Mouse (Mus musculus): ENCODE measurements around the gene Exoc4. TPM values are rescaled to one million over a fixed set of nuclear protein-coding genes. Genes with fewer than 3 reads are reported as not detected.

The Exoc4 gene
- polyA plus RNA-seq, 1 experiment from 2014 or later, result 41.1 TPM

GRCm38 (mm10) chr6:33263950-33264349 lies 15.1 kb downstream of the Exoc4 start:
- Histone ChIP-seq H3K4me2 (replicated peaks) (no peak overlapping the region), H3K9ac (no peak overlapping the region), H3K4me1 (no peaks in the 10 kb centered on the region), H3K36me3 (no peaks in the 10 kb centered on the region), H3K27me3 (replicated peaks) (no peaks in the 10 kb centered on the region), H3K4me3 (no peak overlapping the region), H3K9me3 (no peaks in the 10 kb centered on the region), H3K27ac (no peak overlapping the region)
- 85% methylated on average over 5 of the region's 5 CpGs for WGBS
- ATAC-seq (ENCODE audit: low FRiP score, low read depth), result no peak

DNA sequence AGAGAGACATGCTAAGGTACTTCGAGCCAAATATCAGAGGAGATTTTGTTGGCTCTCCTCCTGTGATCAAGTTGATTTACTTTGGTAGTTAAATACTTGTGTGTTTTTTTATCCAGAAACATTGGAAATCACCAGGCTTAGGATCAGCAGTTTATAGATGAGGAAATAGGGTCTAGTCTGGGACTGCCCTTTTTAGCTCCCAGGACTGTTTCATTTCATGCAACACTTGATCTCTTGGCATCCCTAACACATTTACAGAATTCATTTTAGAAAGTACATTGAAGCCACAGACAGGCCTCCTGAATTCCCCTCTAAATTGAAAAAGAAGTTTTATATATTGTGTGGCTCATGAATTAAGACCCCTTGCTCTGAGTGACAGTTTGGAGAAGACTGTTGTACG lies 15.5 kb downstream of the Exoc4 start:
- H3K9ac ChIP-seq, result no peak overlapping the region
- no peak overlapping the region for H3K4me2 ChIP-seq (replicated peaks)
- H3K4me1 ChIP-seq, result no peaks in the 10 kb centered on the region
- H3K27me3 ChIP-seq (replicated peaks), result no peaks in the 10 kb centered on the region
- H3K4me3 ChIP-seq, result no peak overlapping the region
- 78% methylated on average over 2 of the region's 2 CpGs for WGBS
- H3K36me3 ChIP-seq, result no peaks in the 10 kb centered on the region
- ATAC-seq (ENCODE audit: low FRiP score, low read depth), result no peak
- H3K27ac ChIP-seq, result no peak overlapping the region
- H3K9me3 ChIP-seq, result no peaks in the 10 kb centered on the region

DNA sequence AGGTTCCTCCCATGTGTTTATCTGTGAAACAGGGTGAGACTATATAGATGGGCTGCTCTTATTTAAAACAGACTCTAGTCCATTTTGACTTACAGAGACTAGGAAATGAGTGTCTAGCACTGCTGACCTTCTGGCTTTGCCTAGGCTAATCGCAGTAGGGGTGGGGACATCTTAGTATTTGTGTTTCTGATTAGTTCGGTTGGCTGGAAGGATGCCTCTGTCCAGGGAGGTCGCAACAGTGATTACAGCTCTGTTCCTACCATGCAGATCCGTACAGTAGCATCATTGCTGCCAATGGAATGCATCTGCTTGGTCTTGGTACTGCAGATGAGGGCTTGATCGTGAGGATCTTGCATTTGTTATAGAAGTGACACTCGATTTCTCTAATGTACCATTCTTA lies 18.7 kb downstream of the Exoc4 start:
- H3K4me2 ChIP-seq (replicated peaks), result no peak overlapping the region
- no peaks in the 10 kb centered on the region for H3K27me3 ChIP-seq (replicated peaks)
- no peak overlapping the region for H3K27ac ChIP-seq
- no peak overlapping the region for H3K4me3 ChIP-seq
- WGBS, result 91% methylated on average over 6 of the region's 6 CpGs
- H3K9me3 ChIP-seq, result no peaks in the 10 kb centered on the region
- no peaks in the 10 kb centered on the region for H3K4me1 ChIP-seq
- H3K9ac ChIP-seq, result no peak overlapping the region
- no peak for ATAC-seq (ENCODE audit: low FRiP score, low read depth)
- H3K36me3 ChIP-seq, result peaks cover 4% of the 10 kb centered on the region; the same call in 1 of the 2 replicates

DNA sequence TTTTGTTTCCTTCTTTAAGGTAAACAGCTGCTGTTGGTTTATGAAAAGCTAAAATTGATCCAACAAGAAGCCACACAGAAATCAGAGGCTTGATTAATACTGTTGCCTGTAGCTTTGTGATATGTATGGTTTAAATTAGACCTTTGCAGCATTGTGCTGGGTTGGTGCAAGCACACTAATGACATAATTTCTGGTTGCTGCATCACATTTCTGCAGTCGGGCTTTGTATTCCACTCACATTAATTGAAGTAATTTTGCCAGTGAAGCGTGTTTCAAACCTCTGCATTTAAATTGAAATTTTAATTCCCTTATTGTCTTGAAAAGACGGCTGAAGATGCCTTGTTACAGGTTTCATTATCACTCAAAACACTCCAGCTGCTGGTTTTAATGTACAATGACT lies 34.6 kb downstream of the Exoc4 start:
- H3K27ac ChIP-seq, result no peak overlapping the region
- WGBS, result 58% methylated on average over 3 of the region's 3 CpGs
- no peaks in the 10 kb centered on the region for H3K27me3 ChIP-seq (replicated peaks)
- H3K4me3 ChIP-seq, result no peak overlapping the region
- H3K9me3 ChIP-seq, result no peaks in the 10 kb centered on the region
- H3K9ac ChIP-seq, result no peak overlapping the region
- no peaks in the 10 kb centered on the region; the same call in 1 of the 2 replicates for H3K4me1 ChIP-seq
- 0 out of 2 replicates have a peak, but pooled peaks have one; percentile 33 for ATAC-seq (ENCODE audit: low FRiP score, low read depth)
- no peak overlapping the region for H3K4me2 ChIP-seq (replicated peaks)
- no peaks in the 10 kb centered on the region for H3K36me3 ChIP-seq

DNA sequence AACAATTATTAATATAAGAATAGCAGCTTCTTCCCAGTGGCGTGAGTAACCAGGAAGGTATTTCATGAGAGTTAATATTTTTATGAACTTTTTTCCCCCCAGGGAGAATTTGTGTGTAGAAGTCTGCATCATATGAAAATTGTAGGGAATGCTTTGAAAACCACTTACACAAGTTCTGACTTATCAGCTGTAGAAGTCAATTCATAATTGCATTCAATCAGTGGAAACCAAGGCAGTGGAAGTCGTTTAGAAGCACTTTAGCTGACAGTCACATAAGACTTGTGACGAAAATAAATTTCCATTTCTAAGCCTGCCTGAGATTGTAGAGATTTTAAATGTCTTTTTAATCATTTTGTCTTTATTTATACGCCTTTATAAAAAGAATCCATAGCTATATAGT lies 35.1 kb downstream of the Exoc4 start:
- H3K9ac ChIP-seq, result no peak overlapping the region
- 74% methylated on average over 4 of the region's 4 CpGs for WGBS
- H3K27me3 ChIP-seq (replicated peaks), result no peaks in the 10 kb centered on the region
- no peak overlapping the region for H3K4me3 ChIP-seq
- H3K9me3 ChIP-seq, result no peaks in the 10 kb centered on the region
- H3K36me3 ChIP-seq, result no peaks in the 10 kb centered on the region
- H3K4me1 ChIP-seq, result no peaks in the 10 kb centered on the region; the same call in 1 of the 2 replicates
- no peak for ATAC-seq (ENCODE audit: low FRiP score, low read depth)
- H3K27ac ChIP-seq, result no peak overlapping the region
- no peak overlapping the region for H3K4me2 ChIP-seq (replicated peaks)

DNA sequence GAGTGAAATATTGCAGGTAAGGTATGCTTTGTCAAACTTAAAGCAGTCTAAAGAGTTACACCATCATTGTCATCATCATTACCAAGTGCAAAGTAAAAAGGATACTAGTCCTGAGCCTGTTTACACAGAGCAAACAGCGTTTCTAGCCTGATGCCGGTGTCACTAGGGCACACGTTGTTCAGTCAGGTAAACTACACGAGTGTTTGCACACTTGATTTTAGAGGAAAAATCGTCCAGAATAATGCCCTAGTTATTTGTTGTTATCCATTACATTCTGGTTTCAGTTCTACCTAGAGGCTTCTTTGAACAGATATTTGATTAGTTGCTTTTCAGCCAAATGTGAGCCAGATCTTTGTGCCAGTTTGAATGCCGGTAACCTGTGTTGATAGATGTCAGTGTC lies 37.5 kb downstream of the Exoc4 start:
- H3K4me3 ChIP-seq, result no peak overlapping the region
- no peak overlapping the region for H3K9ac ChIP-seq
- H3K4me1 ChIP-seq, result no peaks in the 10 kb centered on the region; the same call in 1 of the 2 replicates
- 86% methylated on average over 6 of the region's 6 CpGs for WGBS
- H3K27ac ChIP-seq, result no peak overlapping the region
- H3K4me2 ChIP-seq (replicated peaks), result no peak overlapping the region
- no peaks in the 10 kb centered on the region for H3K9me3 ChIP-seq
- no peaks in the 10 kb centered on the region for H3K27me3 ChIP-seq (replicated peaks)
- no peak for ATAC-seq (ENCODE audit: low FRiP score, low read depth)
- H3K36me3 ChIP-seq, result no peaks in the 10 kb centered on the region

DNA sequence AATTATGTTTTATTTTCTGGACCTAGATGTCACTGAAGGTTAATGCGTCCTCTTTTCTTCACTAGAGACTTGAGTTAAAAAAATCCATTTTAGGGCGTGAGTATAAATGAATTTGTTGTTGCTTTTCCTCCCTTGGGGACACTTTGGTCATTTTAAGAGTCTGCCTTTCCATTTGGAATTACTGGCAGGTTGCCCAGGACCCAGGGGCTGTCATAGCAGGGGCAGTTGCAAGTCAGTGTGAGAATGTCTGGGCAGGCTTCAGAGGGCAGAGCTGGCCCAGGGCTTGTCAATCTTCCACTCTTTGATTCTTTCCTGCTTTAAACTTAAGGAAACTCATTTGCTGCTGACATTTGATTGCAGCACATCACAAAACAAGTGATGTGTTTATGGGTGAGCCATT lies 45.7 kb downstream of the Exoc4 start:
- H3K27ac ChIP-seq, result no peak overlapping the region
- no peaks in the 10 kb centered on the region for H3K9me3 ChIP-seq
- 69% methylated on average over 2 of the region's 2 CpGs for WGBS

DNA sequence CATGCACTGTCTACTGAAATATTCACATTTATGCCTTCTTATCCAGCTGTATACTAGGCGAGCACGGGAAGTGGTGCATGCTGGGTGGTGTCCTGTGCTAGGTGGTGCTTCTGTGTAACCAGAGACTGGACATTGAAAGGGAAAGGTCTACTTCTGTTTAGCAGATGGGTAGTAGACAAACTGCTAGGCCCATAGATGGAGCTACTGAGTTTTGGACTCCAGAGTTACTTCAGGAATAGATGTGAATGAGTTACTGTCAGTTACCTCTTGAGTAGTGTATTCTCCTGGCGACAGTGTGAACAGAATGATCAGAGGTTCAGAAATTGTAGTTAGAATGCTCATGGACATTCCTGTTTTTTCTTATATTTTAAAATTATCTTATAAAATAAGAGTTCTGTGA lies 48.7 kb downstream of the Exoc4 start:
- no peak for ATAC-seq (ENCODE audit: low FRiP score, low read depth)
- no peaks in the 10 kb centered on the region for H3K9me3 ChIP-seq
- H3K4me3 ChIP-seq, result no peak overlapping the region
- H3K27me3 ChIP-seq (replicated peaks), result no peaks in the 10 kb centered on the region
- H3K9ac ChIP-seq, result no peak overlapping the region
- no peaks in the 10 kb centered on the region for H3K36me3 ChIP-seq
- no peak overlapping the region for H3K27ac ChIP-seq
- peaks cover 5% of the 10 kb centered on the region for H3K4me1 ChIP-seq
- 91% methylated on average over 3 of the region's 3 CpGs for WGBS
- no peak overlapping the region for H3K4me2 ChIP-seq (replicated peaks)

More for the DNA sequence above, 45.7 kb downstream of the Exoc4 start:
- Histone ChIP-seq H3K9ac (no peak overlapping the region), H3K4me3 (no peak overlapping the region), H3K4me1 (peaks cover 5% of the 10 kb centered on the region), H3K36me3 (no peaks in the 10 kb centered on the region), H3K27me3 (replicated peaks) (no peaks in the 10 kb centered on the region), H3K4me2 (replicated peaks) (no peak overlapping the region)
- no peak for ATAC-seq (ENCODE audit: low FRiP score, low read depth)

DNA sequence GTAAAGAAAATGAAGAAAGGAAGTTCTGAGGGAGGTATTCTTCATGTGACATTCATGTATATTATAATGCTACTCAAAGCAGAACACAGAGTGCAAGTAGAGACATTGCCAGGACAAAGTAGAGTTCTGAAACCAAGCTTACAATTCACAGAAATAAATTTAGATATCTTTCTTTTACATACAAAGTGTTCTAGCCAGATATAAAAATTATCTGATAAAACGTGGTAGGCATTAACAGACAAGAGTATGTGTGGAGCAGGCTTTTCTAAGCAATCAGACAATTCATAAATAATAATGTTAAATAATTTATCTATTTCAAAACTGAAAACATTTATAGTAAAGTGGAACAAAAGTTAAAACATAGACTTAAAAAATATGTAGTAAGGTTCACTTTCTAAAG lies 49.9 kb downstream of the Exoc4 start:
- no peak for ATAC-seq (ENCODE audit: low FRiP score, low read depth)
- Histone ChIP-seq H3K4me1 (peaks cover 5% of the 10 kb centered on the region), H3K9me3 (no peaks in the 10 kb centered on the region), H3K9ac (no peak overlapping the region), H3K4me3 (no peak overlapping the region), H3K27me3 (replicated peaks) (no peaks in the 10 kb centered on the region), H3K36me3 (no peaks in the 10 kb centered on the region), H3K4me2 (replicated peaks) (no peak overlapping the region), H3K27ac (no peak overlapping the region)
- WGBS, result 76% methylated on average over 1 of the region's 1 CpGs

- no peak overlapping the region for H3K9ac ChIP-seq
- H3K36me3 ChIP-seq, result no peaks in the 10 kb centered on the region
- no peak overlapping the region for H3K4me2 ChIP-seq (replicated peaks)
- H3K27ac ChIP-seq, result no peak overlapping the region
- H3K9me3 ChIP-seq, result no peaks in the 10 kb centered on the region
- H3K4me3 ChIP-seq, result no peak overlapping the region
- no peaks in the 10 kb centered on the region; the same call in 1 of the 2 replicates for H3K4me1 ChIP-seq
- no peak for ATAC-seq (ENCODE audit: low FRiP score, low read depth)
- 58% methylated on average over 1 of the region's 1 CpGs for WGBS
- H3K27me3 ChIP-seq (replicated peaks), result no peaks in the 10 kb centered on the region
These were observed 57.1 kb downstream of the Exoc4 start for GRCm38 (mm10) chr6:33305996-33306395.

GRCm38 (mm10) chr6:33308646-33309045 lies 59.8 kb downstream of the Exoc4 start:
- no peaks in the 10 kb centered on the region; the same call in 1 of the 2 replicates for H3K4me1 ChIP-seq
- no peaks in the 10 kb centered on the region for H3K9me3 ChIP-seq
- H3K27ac ChIP-seq, result no peak overlapping the region
- H3K4me2 ChIP-seq (replicated peaks), result no peak overlapping the region
- 89% methylated on average over 2 of the region's 2 CpGs for WGBS
- ATAC-seq (ENCODE audit: low FRiP score, low read depth), result no peak
- H3K4me3 ChIP-seq, result no peak overlapping the region
- no peaks in the 10 kb centered on the region for H3K27me3 ChIP-seq (replicated peaks)
- H3K36me3 ChIP-seq, result no peaks in the 10 kb centered on the region
- no peak overlapping the region for H3K9ac ChIP-seq

DNA sequence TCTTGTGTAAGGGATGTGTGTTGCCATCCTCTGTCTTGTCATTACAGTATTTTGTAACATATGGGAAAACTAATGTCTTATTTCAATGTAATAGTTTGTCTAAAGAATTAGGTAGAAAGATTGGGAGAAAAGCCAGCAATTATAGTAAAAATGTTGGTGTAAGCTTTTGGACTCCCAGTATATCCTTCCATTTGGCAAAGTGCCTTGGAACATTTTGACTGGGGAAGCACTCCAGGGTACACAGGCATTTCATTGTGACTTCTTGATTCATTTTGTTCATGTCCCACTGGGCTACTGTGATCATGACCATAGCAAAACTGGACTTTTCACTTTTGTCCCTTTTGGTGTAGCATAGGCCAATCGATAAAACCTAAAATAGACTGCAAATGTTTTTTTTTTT lies 61.6 kb downstream of the Exoc4 start:
- H3K4me1 ChIP-seq, result no peaks in the 10 kb centered on the region; the same call in 1 of the 2 replicates
- no peaks in the 10 kb centered on the region for H3K27me3 ChIP-seq (replicated peaks)
- H3K36me3 ChIP-seq, result no peaks in the 10 kb centered on the region
- no peak overlapping the region for H3K4me3 ChIP-seq
- ATAC-seq (ENCODE audit: low FRiP score, low read depth), result no peak
- H3K9me3 ChIP-seq, result no peaks in the 10 kb centered on the region
- no peak overlapping the region for H3K9ac ChIP-seq
- H3K27ac ChIP-seq, result no peak overlapping the region
- 92% methylated on average over 1 of the region's 1 CpGs for WGBS
- no peak overlapping the region for H3K4me2 ChIP-seq (replicated peaks)

- WGBS, result 86% methylated on average over 3 of the region's 3 CpGs
- H3K4me3 ChIP-seq, result no peak overlapping the region
- no peak for ATAC-seq (ENCODE audit: low FRiP score, low read depth)
- no peak overlapping the region for H3K27ac ChIP-seq
- no peak overlapping the region for H3K9ac ChIP-seq
- no peaks in the 10 kb centered on the region for H3K9me3 ChIP-seq
- H3K27me3 ChIP-seq (replicated peaks), result no peaks in the 10 kb centered on the region
- H3K4me1 ChIP-seq, result no peaks in the 10 kb centered on the region
- H3K36me3 ChIP-seq, result 0 out of 2 replicates have a peak, but pooled peaks cover 3% of the 10 kb centered on the region
- no peak overlapping the region for H3K4me2 ChIP-seq (replicated peaks)
These were observed 74.0 kb downstream of the Exoc4 start for GRCm38 (mm10) chr6:33322849-33323248.
